Mouse (Mus musculus): ENCODE results near the gene Spats2.
A peak's percentile ranks its signal among the peaks of the same experiment; 100 is the strongest.

The Spats2 gene

GRCm38 (mm10) chr15:99259167-99259729 is 133.5 kb downstream of the Spats2 start:
- DNase-seq (ENCODE audit: low spot score in 2 of 2): no peak

DNA sequence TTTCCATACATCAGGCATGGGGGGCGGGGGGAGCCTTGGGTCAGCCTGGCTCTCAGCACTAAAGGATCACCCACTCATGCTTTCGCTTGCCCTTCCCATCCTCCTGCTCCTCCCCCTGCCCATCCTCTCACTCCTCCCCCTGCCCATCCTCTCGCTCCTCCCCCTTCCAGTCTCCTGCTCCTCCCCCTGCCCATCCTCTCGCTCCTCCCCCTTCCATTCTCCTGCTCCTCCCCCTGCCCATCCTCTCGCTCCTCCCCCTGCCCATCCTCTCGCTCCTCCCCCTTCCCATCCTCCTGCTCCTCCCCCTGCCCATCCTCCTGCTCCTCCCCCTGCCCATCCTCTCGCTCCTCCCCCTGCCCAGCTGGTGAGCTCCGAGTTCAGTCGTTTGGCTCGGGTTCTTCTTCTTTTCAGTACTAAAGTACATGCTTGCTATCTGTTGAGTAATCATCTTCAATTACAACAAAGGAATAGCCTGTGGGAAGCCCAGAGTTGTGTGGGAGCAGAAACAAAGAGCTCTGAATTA is 134.1 kb downstream of the Spats2 start:
- peak; percentile 22 to 48 for DNase-seq (ENCODE audit: low spot score in 2 of 2)

DNA sequence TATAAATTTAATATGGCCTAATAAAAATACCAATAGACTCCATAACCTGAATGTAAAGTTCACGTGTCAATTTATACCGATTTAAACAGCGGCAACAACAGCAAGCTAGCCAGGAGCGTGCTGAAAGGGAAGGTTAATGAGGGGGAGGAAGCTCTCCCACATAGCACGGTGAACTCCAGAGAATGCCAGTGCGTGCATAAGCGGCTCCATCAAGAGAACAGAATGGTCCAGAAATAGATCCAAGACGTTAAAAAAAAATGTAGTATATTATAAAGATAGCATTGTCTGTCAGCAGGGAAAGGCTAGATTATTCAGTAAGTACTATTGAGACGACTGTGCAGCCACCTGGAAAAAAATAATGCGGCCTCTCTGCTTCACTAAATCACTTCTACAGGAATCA is 137.0 kb downstream of the Spats2 start:
- DNase-seq (ENCODE audit: low spot score in 2 of 2): no peak
